Mouse (Mus musculus): ENCODE data around the gene Tnfrsf25.

DNA sequence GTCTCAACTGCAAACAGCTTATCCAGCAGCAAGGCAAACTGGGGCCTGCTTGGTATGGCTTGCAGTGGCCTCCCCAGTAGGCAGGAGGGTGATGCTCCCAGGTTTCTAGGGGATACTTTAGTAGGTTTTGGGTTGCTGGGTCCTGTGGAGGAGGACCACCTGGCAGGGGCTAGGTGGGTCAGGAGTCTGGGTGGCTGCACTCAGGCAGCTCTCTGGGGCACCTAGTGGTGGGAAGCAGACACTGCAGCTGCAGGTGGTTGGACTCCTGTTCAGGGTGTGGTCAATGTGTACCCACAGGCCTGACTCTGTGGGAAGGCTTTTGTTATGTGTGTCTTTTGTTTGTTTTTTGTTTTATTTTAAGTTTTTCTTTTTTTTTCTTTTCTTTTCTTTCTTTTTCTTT is 18.8 kb downstream of the Tnfrsf25 start:
- TF ChIP-seq POLR2A (IDR thresholded peaks at IDR 0.05; ENCODE audit: low read depth, low read length) (no peak), CTCF (IDR thresholded peaks at IDR 0.05; ENCODE audit: borderline replicate concordance, insufficient read depth, low read length) (peak; percentile 50; the same call in 1 of the 2 replicates)
